Comparison of ENCODE assay signal across 26 mouse cellular contexts in genomic region chr2:13039785-13040184, GRCm38 (mm10). TPM values are rescaled to one million over a fixed set of nuclear protein-coding genes. Genes with fewer than 3 reads are reported as not detected.
A peak's percentile ranks its signal among the peaks of the same experiment; 100 is the strongest.
DNase-seq lines count a peak whose midpoint lies in the region; ATAC-seq and TF ChIP-seq lines count a peak whose summit lies in the region.
"Had no signal": no experiment of that assay in that cellular context is flagged by ENCODE, and none has a peak within 500 bp of the region (broad histone marks: within the 10 kb centered on the region; RNA-seq: fewer than 3 reads in every experiment).

No protein-coding gene starts in this region.

- ATAC-seq in forebrain, embryonic 12.5 days (ENCODE audit: low FRiP score): no peak
- ATAC-seq: forebrain, embryonic 15.5 days; inflammation-experienced regulatory T-cells, adult 6 months; intestine, postnatal 0 days; Patski had no signal

- H3K36me3 ChIP-seq in heart, adult 2 months (ENCODE audit: control insufficient read depth, insufficient read depth, low read length): no peaks in the 10 kb centered on the region
- H3K36me3 ChIP-seq in forebrain, embryonic 12.5 days (replicated peaks): no peaks in the 10 kb centered on the region
- H3K36me3 ChIP-seq: embryonic facial prominence, embryonic 15.5 days; forebrain, embryonic 10.5 days; forebrain, embryonic 15.5 days; heart, embryonic 13.5 days; hindbrain, embryonic 15.5 days had no signal

- TF ChIP-seq EP300 in heart, adult 2 months (IDR thresholded peaks at IDR 0.05; ENCODE audit: insufficient read depth, low read depth, low read length): no peak

- no peaks in the 10 kb centered on the region for H3K27me3 ChIP-seq in heart, adult 2 months (ENCODE audit: control insufficient read depth, insufficient read depth, low read length)
- H3K27me3 ChIP-seq in forebrain, embryonic 12.5 days: no peaks in the 10 kb centered on the region
- H3K27me3 ChIP-seq: embryonic facial prominence, embryonic 15.5 days; forebrain, embryonic 15.5 days; heart, embryonic 13.5 days; hindbrain, embryonic 15.5 days; Patski had no signal

- H3K4me1 ChIP-seq in heart, adult 2 months (ENCODE audit: control insufficient read depth, insufficient read depth, low read length): no peaks in the 10 kb centered on the region
- H3K4me1 ChIP-seq in forebrain, embryonic 12.5 days: no peaks in the 10 kb centered on the region
- H3K4me1 ChIP-seq: embryonic facial prominence, embryonic 15.5 days; forebrain, embryonic 10.5 days; forebrain, embryonic 15.5 days; hindbrain, embryonic 15.5 days had no signal

- 86% methylated on average over 4 of the region's 4 CpGs for WGBS in heart, adult 2 months
- 87% methylated on average over 4 of the region's 4 CpGs for WGBS in forebrain, embryonic 12.5 days

- H3K4me2 ChIP-seq in forebrain, embryonic 12.5 days: no peak overlapping the region
- H3K4me2 ChIP-seq: embryonic facial prominence, embryonic 15.5 days; forebrain, embryonic 15.5 days; heart, embryonic 13.5 days; hindbrain, embryonic 15.5 days had no signal

- no peak for TF ChIP-seq POLR2A in heart, adult 2 months (IDR thresholded peaks at IDR 0.05; ENCODE audit: insufficient read depth, low read depth, low read length)

- DNase-seq in heart, adult 11 months: peak; percentile 37
- no peak for DNase-seq in heart, adult 2 months
- DNase-seq in A20 (ENCODE audit: low read depth, low spot score) (peak; percentile 33), ES-CJ7 (ENCODE audit: low read depth, low spot score) (peak; percentile 17)
- peak; percentile 16 for DNase-seq in naive thymus-derived CD4-positive, alpha-beta T cell, adult 2 months (ENCODE audit: low read depth)
- DNase-seq in right cerebral cortex, postnatal 14 days: no peak
- no peak for DNase-seq in gastrocnemius, adult 8-10 months (ENCODE audit: low spot score in 2 of 2)
- DNase-seq: adrenal gland, adult 2 months; adrenal gland, postnatal 36 days; cerebellum, adult 11 months; cerebellum, adult 8-10 months; cerebellum, postnatal 14 days; embryo, embryonic 11 days; gastrocnemius, postnatal 10 days; heart, postnatal 36 days had no signal

- H3K9me3 ChIP-seq in forebrain, embryonic 12.5 days: no peaks in the 10 kb centered on the region
- H3K9me3 ChIP-seq: embryonic facial prominence, embryonic 15.5 days; forebrain, embryonic 10.5 days; forebrain, embryonic 15.5 days; heart, embryonic 13.5 days; hindbrain, embryonic 15.5 days had no signal

- H3K4me3 ChIP-seq in heart, adult 2 months: no peak overlapping the region
- no peak overlapping the region for H3K4me3 ChIP-seq in forebrain, embryonic 12.5 days (replicated peaks)
- H3K4me3 ChIP-seq: embryonic facial prominence, embryonic 15.5 days; erythroblast, embryonic 14.5 days; forebrain, embryonic 10.5 days; forebrain, embryonic 15.5 days; heart, embryonic 13.5 days; hindbrain, embryonic 15.5 days had no signal

- H3K27ac ChIP-seq in heart, adult 2 months: no peak overlapping the region
- no peak overlapping the region for H3K27ac ChIP-seq in forebrain, embryonic 12.5 days
- H3K27ac ChIP-seq: embryonic facial prominence, embryonic 15.5 days; forebrain, embryonic 10.5 days; forebrain, embryonic 15.5 days; heart, embryonic 13.5 days; hindbrain, embryonic 15.5 days had no signal

- TF ChIP-seq CTCF in heart, adult 2 months (IDR thresholded peaks at IDR 0.05): no peak

- intact Hi-C loops in heart, adult 2 months (cut with DNase I): no loop called here

- H3K79me2 ChIP-seq in heart, adult 2 months (replicated peaks; ENCODE audit: control insufficient read depth, insufficient read depth, low read length): no peaks in the 10 kb centered on the region

- no peak overlapping the region for H3K9ac ChIP-seq in heart, adult 2 months (ENCODE audit: low read depth, low read length)
- H3K9ac ChIP-seq in forebrain, embryonic 12.5 days: no peak overlapping the region
- H3K9ac ChIP-seq: embryonic facial prominence, embryonic 15.5 days; forebrain, embryonic 15.5 days; heart, embryonic 13.5 days; hindbrain, embryonic 15.5 days had no signal

RNA-seq across cellular contexts. Expression of gene C1ql3, which starts 28.2 kb away (rescaled TPM):
- total RNA-seq in heart, adult 2 months (2021): not detected
- not detected in 2 replicates for polyA plus RNA-seq in heart, adult 2 months (2012; rRNA removed)
- total RNA-seq in gastrocnemius, adult 8-10 months (2022): under 1 TPM; 0.12 to 0.40 (median 0.17) TPM
- 0.68 and 0.89 TPM in 2 replicates for polyA plus RNA-seq in forebrain, embryonic 12.5 days (2016; fragmentation: Nextera tagmentation; extraction: Ambion mirVana)
- total RNA-seq: adrenal gland, adult 2 months; adrenal gland, postnatal 36 days; common myeloid progenitor, adult 5-6 weeks; heart, postnatal 36 days had no signal
- polyA plus RNA-seq: adrenal gland, adult 2 months; erythroblast, embryonic 14.5 days; inflammation-experienced regulatory T-cells, adult 6 months had no signal

Comparison
In these comparisons a context has a peak if more than half of its experiments do, and no peak if none do; other contexts are left out.
1. DNase-seq: peak in heart, adult 11 months (single experiment), A20 (single experiment), ES-CJ7 (single experiment) and naive thymus-derived CD4-positive, alpha-beta T cell, adult 2 months (single experiment); none in heart, adult 2 months (0 of 2), right cerebral cortex, postnatal 14 days (single experiment) and gastrocnemius, adult 8-10 months (0 of 2).